Mouse (Mus musculus) neural tube, embryonic 15.5 days (tissue): ENCODE measurements at regions not wholly inside any gene's neighbourhood (a gene's known extent, or its start where the extent isn't known, plus 50 kb on each side); places are given as distances from the start of the nearest gene placed in this dataset.

Experiments
- ATAC-seq: fragments of 200-750 bp; cut with Nextera tagmentation; 2 replicates; pipeline ENCODE4 v1.8.0; 2017; ENCODE audit warnings: mild to moderate bottlenecking, moderate TSS enrichment, moderate library complexity; ENCODE audit not compliant: low FRiP score
- H3K27ac ChIP-seq: fragments of 300-500 bp; sonication (generic); replicated peaks from 2 replicates; pipeline ENCODE4 v1.5.1; 2015; ENCODE audit warnings: mild to moderate bottlenecking, inconsistent platforms
- H3K27me3 ChIP-seq: fragments of 300-500 bp; sonication (generic); replicated peaks from 2 replicates; pipeline ENCODE4 v1.6.1; 2015; ENCODE audit warnings: inconsistent platforms
- H3K36me3 ChIP-seq: fragments of 300-500 bp; sonication (generic); 2 replicates; pipeline ENCODE4 v1.6.1; 2015; ENCODE audit warnings: inconsistent platforms
- H3K4me1 ChIP-seq: fragments of 300-500 bp; sonication (generic); 2 replicates; pipeline ENCODE4 v1.6.1; 2015; ENCODE audit warnings: inconsistent platforms
- H3K4me2 ChIP-seq: fragments of 300-500 bp; sonication (generic); 2 replicates; pipeline ENCODE4 v1.6.1; 2015; ENCODE audit warnings: inconsistent platforms, mild to moderate bottlenecking, moderate library complexity
- H3K4me3 ChIP-seq: fragments of 300-500 bp; sonication (generic); replicated peaks from 2 replicates; pipeline ENCODE4 v1.5.1; 2015; ENCODE audit warnings: mild to moderate bottlenecking, inconsistent platforms
- H3K9ac ChIP-seq: fragments of 300-500 bp; sonication (generic); replicated peaks from 2 replicates; pipeline ENCODE4 v1.6.1; 2015; ENCODE audit warnings: mild to moderate bottlenecking, inconsistent platforms
- H3K9me3 ChIP-seq: fragments of 300-500 bp; sonication (generic); replicated peaks from 2 replicates; pipeline ENCODE4 v1.6.1; 2016; ENCODE audit warnings: inconsistent platforms
- WGBS: fragments of 180-500 bp; shearing (Covaris S2); methylation state at CpG from one replicate; pipeline ENCODE4 v1.1.7; 2015; ENCODE audit warnings: mixed read lengths; 5-methylcytosine and 5-hydroxymethylcytosine counted together

GRCm38 (mm10) chr3:41180911-41181310 is 98.1 kb upstream of the Pgrmc2 start:
- Histone ChIP-seq H3K9ac (no peak overlapping the region), H3K9me3 (no peaks in the 10 kb centered on the region), H3K4me1 (peaks cover 10% of the 10 kb centered on the region), H3K4me3 (no peak overlapping the region), H3K27me3 (no peaks in the 10 kb centered on the region), H3K27ac (no peak overlapping the region), H3K4me2 (no peak overlapping the region), H3K36me3 (no peaks in the 10 kb centered on the region)
- no peak for ATAC-seq
- 87% methylated on average over 7 of the region's 7 CpGs for WGBS

DNA sequence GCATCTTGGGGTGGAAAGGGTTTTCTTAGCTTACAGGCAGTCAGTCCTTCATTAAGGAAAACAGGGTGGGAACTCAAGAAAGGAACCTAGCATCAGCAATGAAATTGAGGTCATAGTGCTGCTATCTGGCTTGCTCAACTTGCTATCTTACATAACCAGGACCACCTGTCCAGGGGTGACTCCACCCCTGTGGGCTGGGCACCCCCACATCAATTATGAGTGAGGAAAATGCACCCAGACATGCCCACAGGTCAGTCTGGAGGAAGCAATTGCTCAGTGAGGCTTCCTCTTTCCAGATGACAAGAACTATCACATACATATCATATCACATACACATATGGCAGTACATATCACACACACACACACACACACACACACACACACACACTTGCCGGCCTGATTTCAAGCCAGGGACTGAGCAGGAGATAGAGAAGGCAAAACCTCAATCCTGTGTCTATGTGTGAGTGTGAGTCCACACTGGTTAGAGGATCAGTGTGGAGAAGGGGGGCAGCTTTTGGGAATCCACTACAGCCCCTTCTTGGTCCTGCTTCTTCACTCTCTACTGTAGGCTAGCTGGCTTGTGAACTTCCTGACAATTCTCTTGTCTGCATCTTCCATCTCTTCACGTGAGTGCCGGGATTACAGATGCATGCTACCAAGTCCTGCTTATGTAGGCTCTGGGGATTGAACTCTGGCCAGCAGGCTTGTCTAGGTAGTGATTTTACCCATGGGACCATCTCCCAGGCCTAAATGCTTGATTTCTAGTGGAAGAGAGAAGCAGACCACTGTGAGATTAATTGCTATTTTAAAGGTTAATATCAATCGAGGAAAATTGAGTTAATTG is 96.4 kb upstream of the Pgrmc2 start:
- Histone ChIP-seq H3K27me3 (no peaks in the 10 kb centered on the region), H3K9me3 (no peaks in the 10 kb centered on the region), H3K4me2 (no peak overlapping the region), H3K9ac (no peak overlapping the region), H3K4me3 (no peak overlapping the region), H3K27ac (no peak overlapping the region), H3K4me1 (peaks cover 10% of the 10 kb centered on the region), H3K36me3 (no peaks in the 10 kb centered on the region)
- no peak for ATAC-seq
- 71% methylated on average over 4 of the region's 4 CpGs for WGBS

DNA sequence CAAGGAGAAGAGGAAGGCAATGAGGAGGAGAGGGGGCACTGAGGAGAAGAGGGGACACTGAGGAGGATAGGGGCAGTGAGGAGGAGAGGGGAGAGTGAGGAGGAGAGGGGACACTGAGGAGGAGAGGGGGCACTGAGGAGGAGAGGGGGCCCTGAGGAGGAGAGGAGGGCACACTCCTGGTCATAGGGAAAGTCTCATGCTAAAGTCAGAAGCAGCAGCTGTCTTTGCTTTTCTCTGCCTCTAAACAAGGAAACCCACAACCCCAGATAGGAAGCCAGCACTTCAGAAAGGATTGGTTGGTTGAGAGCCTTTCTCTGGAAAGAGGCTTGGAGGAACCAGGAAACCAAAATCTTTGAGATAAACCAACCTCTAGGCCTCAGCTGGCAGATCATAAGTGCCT is 94.3 kb upstream of the Pgrmc2 start:
- no peak for ATAC-seq
- H3K9ac ChIP-seq: no peak overlapping the region

DNA sequence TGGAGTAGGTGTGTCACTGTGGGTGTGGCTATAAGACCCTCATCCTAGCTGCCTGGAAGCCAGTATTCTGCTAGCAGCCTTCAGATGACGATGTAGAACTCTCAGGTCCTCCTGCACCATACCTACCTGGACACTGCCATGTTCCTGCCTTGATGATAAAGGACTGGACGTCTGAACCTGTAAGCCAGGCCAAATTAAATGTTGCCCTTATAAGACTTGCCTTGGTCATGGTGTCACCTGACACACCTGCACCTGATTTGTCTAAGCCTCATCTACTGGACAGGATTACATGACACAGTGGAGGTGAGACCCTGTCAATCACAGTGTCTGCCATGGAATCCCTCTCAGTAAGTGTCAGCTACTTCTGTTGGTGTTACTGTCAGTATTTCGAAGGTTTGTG is 92.5 kb upstream of the Pgrmc2 start:
- no peak for ATAC-seq
- Histone ChIP-seq H3K27ac (no peak overlapping the region), H3K36me3 (no peaks in the 10 kb centered on the region), H3K9me3 (no peaks in the 10 kb centered on the region), H3K27me3 (no peaks in the 10 kb centered on the region), H3K4me2 (no peak overlapping the region), H3K4me1 (no peaks in the 10 kb centered on the region), H3K4me3 (no peak overlapping the region), H3K9ac (no peak overlapping the region)
- WGBS: 89% methylated on average over 3 of the region's 3 CpGs

More for the DNA sequence above, 94.3 kb upstream of the Pgrmc2 start:
- Histone ChIP-seq H3K4me3 (no peak overlapping the region), H3K4me2 (no peak overlapping the region), H3K9me3 (no peaks in the 10 kb centered on the region), H3K4me1 (no peaks in the 10 kb centered on the region; the same call in 1 of the 2 replicates), H3K36me3 (no peaks in the 10 kb centered on the region), H3K27me3 (no peaks in the 10 kb centered on the region), H3K27ac (no peak overlapping the region)

DNA sequence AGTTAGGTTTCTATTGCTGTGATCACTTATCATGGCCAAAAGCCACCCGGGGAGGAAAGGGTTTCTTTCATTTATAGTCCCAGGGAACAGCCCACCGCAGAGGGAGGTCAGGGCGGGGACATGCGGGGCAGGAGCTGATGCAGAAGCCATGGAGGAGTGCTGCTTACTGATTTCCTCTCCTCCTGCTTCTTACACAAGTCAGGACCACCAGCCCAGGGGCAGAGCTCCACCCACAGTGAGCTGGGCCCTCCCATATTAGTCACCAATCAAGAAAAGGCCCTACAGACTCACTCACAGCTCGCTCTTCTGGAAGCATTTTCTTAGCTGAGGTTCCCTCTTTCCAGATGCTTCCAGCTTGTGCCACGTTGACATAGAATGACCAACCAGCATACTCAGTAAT is 90.7 kb upstream of the Pgrmc2 start:
- Histone ChIP-seq H3K4me3 (no peak overlapping the region), H3K9me3 (no peaks in the 10 kb centered on the region), H3K4me2 (no peak overlapping the region), H3K36me3 (no peaks in the 10 kb centered on the region), H3K4me1 (no peaks in the 10 kb centered on the region), H3K27ac (no peak overlapping the region), H3K9ac (no peak overlapping the region), H3K27me3 (no peaks in the 10 kb centered on the region)
- WGBS: 38% methylated on average over 6 of the region's 6 CpGs
- ATAC-seq: no peak

DNA sequence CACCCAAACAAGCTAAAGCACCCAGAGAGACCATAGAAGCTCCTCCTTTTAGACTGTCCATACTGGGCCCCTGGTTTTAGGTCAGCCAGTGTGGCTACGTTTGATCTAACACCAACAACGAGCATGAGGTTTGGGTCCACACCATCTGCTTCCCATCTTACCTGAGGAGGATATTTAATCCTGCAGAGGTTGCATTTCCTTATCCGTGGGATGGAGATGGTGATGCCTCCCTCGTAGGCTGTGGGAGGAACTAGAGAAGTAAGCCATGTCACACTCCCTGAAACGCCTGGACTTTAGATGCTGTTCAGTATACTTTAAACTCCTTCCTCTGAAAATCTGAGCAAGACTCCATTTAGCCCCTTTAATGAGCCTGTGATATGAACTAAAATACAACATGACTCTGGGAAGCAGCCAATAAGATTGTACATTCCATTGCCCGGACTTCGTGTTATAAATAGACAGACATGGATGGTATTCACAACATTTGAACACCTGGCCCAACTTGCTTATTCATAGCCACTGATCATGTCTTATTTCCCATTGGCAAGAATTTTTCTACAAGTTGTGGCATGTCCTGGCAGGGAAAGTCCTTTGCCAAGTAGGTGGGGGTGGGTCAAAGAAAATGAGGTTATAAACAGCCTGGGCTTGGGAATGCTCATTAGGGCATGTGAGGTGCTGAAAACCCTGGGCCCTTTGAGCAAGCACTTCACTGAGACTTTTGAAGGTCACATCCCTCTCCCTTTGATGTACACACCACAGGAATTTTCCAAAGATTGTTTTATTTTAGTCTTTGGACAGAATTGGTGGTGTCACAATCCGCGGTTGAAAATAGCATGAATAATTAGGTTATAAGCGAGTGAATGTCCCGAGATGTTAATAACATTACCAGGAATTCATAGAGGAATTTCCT is 89.7 kb upstream of the Pgrmc2 start:
- Histone ChIP-seq H3K36me3 (no peaks in the 10 kb centered on the region), H3K9me3 (no peaks in the 10 kb centered on the region), H3K4me1 (no peaks in the 10 kb centered on the region), H3K9ac (no peak overlapping the region), H3K27ac (no peak overlapping the region), H3K4me3 (no peak overlapping the region), H3K27me3 (no peaks in the 10 kb centered on the region), H3K4me2 (no peak overlapping the region)
- ATAC-seq: no peak
- WGBS: 84% methylated on average over 11 of the region's 11 CpGs

DNA sequence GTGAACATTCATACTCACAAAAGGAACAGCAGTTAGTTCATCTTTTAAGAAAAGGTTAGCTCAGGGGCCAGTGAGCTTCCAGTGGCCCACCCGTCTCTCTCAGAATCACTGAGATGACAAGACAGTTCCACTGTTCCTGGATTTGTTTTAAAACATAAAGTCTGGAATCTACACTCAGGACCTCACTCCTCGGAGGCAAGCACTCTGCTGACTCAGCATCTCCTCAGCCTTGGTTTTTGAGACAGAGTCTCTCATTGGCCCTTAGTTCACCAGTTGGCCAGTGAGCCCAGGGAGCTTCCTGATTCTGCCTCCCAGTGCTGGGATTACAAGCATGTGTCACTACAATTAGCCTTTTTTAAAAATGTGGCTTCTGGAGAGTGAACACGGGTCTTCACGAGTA is 88.9 kb upstream of the Pgrmc2 start:
- WGBS: 95% methylated on average over 4 of the region's 4 CpGs
- no peaks in the 10 kb centered on the region for H3K9me3 ChIP-seq
- no peak overlapping the region for H3K4me2 ChIP-seq
- H3K27me3 ChIP-seq: no peaks in the 10 kb centered on the region
- H3K4me1 ChIP-seq: no peaks in the 10 kb centered on the region
- no peak overlapping the region for H3K27ac ChIP-seq
- H3K4me3 ChIP-seq: no peak overlapping the region
- H3K9ac ChIP-seq: no peak overlapping the region
- H3K36me3 ChIP-seq: no peaks in the 10 kb centered on the region
- no peak for ATAC-seq

DNA sequence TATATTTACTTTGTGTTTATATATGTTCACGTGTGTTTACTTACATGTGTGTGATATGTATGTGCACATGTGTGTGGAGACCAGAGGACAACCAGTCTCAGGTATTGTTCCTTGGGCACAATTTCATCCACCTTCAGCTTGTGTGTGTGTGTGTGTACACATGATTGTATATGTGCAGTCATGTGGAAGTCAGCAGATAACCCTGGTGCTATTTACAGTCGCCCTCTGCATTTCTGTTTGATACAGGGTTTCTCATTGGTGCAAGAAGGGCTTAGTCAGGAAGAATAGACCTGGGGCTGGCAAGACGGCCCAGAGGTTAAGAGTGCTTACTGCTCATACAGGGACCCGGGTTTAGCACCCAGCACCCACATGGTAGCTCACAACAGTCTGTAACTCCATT is 88.5 kb upstream of the Pgrmc2 start:
- H3K9me3 ChIP-seq: no peaks in the 10 kb centered on the region
- no peak overlapping the region for H3K9ac ChIP-seq
- no peak overlapping the region for H3K4me2 ChIP-seq
- H3K27me3 ChIP-seq: no peaks in the 10 kb centered on the region
- no peaks in the 10 kb centered on the region for H3K36me3 ChIP-seq
- ATAC-seq: no peak
- 87% methylated on average over 4 of the region's 4 CpGs for WGBS
- no peak overlapping the region for H3K27ac ChIP-seq
- H3K4me1 ChIP-seq: no peaks in the 10 kb centered on the region
- H3K4me3 ChIP-seq: no peak overlapping the region

- Histone ChIP-seq H3K9me3 (no peaks in the 10 kb centered on the region), H3K4me3 (no peak overlapping the region), H3K4me2 (no peak overlapping the region), H3K27ac (no peak overlapping the region), H3K9ac (no peak overlapping the region), H3K27me3 (no peaks in the 10 kb centered on the region), H3K4me1 (no peaks in the 10 kb centered on the region), H3K36me3 (no peaks in the 10 kb centered on the region)
- 77% methylated on average over 6 of the region's 6 CpGs for WGBS
- no peak for ATAC-seq
These were observed 87.7 kb upstream of the Pgrmc2 start for GRCm38 (mm10) chr3:41170566-41170965.

- H3K4me1 ChIP-seq: no peaks in the 10 kb centered on the region
- no peak overlapping the region for H3K4me3 ChIP-seq
- no peak overlapping the region for H3K4me2 ChIP-seq
- H3K9me3 ChIP-seq: no peaks in the 10 kb centered on the region
- no peaks in the 10 kb centered on the region for H3K27me3 ChIP-seq
- 89% methylated on average over 10 of the region's 10 CpGs for WGBS
- no peak overlapping the region for H3K9ac ChIP-seq
- ATAC-seq: no peak
- H3K27ac ChIP-seq: no peak overlapping the region
- no peaks in the 10 kb centered on the region for H3K36me3 ChIP-seq
These were observed 86.6 kb upstream of the Pgrmc2 start for GRCm38 (mm10) chr3:41169430-41169829.

DNA sequence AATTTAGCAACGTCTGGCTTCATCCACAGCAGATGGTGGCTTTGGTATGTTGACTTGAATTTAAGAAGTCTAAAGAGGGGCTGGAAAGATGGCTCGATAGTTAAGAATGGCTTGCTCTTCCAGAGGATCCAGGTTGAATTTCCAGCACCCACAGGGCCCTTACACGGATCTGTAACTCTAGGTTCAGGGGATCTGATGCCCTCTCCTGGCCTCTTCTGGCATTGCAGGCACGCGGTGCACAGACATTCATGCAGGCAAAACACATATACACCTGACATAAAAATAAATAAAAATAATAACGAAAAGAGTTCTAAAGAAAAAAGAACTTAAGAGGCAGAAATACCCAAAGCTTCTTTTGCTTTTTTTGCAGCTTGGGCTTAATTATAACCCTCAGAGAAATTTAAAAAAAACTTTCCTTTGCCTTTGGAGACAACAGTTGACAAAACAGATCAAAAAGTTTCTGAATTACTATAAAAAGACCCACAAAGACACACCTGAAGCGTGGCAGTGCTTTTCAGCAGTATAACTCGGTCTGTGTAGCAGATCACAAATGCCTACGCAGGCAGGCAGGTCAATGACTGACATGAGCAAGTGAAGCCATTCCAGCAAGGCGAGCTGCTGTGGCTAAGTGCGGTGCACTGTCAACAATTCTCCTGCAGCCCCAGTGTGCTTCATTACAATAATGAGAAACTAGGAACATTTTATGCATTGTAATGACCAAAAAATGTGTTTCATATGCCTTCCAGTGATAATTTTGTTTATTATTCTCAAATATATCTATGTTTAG is 85.5 kb upstream of the Pgrmc2 start:
- ATAC-seq: no peak
- no peak overlapping the region for H3K27ac ChIP-seq
- no peak overlapping the region for H3K4me3 ChIP-seq
- no peak overlapping the region for H3K9ac ChIP-seq
- no peak overlapping the region for H3K4me2 ChIP-seq
- H3K9me3 ChIP-seq: no peaks in the 10 kb centered on the region
- H3K36me3 ChIP-seq: no peaks in the 10 kb centered on the region
- H3K4me1 ChIP-seq: no peaks in the 10 kb centered on the region
- WGBS: 87% methylated on average over 11 of the region's 11 CpGs
- H3K27me3 ChIP-seq: no peaks in the 10 kb centered on the region
